Mouse (Mus musculus): ENCODE data around the gene Gm6525. TPM values are rescaled to one million over a fixed set of nuclear protein-coding genes. Genes with fewer than 3 reads are reported as not detected.

The Gm6525 gene
- polyA plus RNA-seq, 1 experiment from 2014 or later = 3.1 TPM

DNA sequence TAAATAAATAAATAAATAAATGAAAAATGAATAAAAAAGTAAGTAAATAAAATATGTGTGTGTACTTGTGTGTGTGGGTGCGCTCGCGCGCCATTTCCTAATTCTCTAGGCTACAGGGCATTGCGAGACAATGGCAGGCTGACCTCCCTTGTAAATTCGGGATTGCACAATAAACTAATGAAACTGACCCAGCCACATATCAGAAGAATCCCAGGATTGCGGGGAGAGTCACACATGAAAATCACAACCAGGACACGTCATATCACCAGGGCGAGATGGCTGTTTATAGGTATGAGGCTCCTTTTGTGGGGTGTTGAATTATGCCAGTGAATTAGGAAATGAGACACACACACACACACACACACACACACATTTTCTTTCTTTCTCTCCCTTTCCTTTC, 25.6 kb downstream of the Gm6525 start:
- Histone ChIP-seq H3K36me3 (ENCODE audit: control insufficient read depth, insufficient read depth, low read length) (peaks cover 47% of the 10 kb centered on the region), H3K4me2 (ENCODE audit: low read length) (no peak overlapping the region), H3K4me3 (replicated peaks; ENCODE audit: low read depth, low read length) (no peak overlapping the region), H3K9me3 (ENCODE audit: control insufficient read depth, low read length) (no peaks in the 10 kb centered on the region), H3K4me1 (ENCODE audit: control insufficient read depth, insufficient read depth, low read length) (peaks cover 8% of the 10 kb centered on the region), H3K27me3 (ENCODE audit: control insufficient read depth, insufficient read depth, low read length) (no peaks in the 10 kb centered on the region), H3K27ac (replicated peaks; ENCODE audit: low read depth, low read length) (no peak overlapping the region), H3K9ac (replicated peaks; ENCODE audit: low read length) (no peak overlapping the region)
- no peak for DNase-seq
- no peak for ATAC-seq (ENCODE audit: low FRiP score, low TSS enrichment)
- WGBS = 95% methylated on average over 9 of the region's 9 CpGs

DNA sequence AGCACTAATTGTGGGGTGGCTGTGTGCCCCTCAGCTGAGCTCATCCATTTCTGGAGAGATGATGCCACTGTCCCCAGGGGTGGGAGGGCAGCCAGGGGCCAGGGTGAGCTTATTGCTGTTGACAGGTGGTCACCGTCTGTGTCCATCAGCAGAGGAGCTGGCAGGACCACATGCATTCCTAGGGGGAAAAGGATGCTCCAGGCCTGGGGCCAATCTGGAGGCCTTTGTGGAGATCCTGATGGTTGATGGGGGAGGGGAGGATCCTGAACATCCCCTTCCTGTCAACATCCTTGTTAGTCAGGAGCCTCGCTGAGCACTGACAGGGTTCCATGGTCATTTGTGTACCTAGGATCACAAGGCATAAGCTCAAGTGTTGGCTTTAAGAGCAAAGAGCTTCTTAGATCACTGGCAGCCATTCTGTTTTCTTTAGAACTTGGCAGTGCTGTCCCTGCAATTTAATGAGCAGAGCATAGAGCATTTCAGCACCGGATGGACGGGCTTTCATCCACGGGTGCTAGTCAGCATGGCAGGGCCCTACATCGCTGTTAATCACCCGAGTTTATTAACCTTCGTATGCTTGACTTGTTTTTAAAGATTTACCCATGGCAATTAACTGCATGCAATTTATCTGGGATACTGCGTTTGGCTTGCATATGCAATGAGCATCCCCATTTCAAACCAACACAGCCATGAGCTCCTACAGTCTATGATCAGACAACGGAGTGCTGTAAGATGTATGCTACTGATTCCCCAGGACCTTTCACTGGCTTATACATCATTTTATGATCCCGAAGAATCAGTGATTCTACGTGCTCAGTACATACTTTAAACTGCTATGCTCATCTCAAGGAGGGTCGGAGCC, 26.9 kb downstream of the Gm6525 start:
- no peak overlapping the region for H3K4me3 ChIP-seq (replicated peaks; ENCODE audit: low read depth, low read length)
- no peak overlapping the region for H3K4me2 ChIP-seq (ENCODE audit: low read length)
- no peak overlapping the region for H3K9ac ChIP-seq (replicated peaks; ENCODE audit: low read length)
- H3K9me3 ChIP-seq (ENCODE audit: control insufficient read depth, low read length) = no peaks in the 10 kb centered on the region
- no peaks in the 10 kb centered on the region for H3K27me3 ChIP-seq (ENCODE audit: control insufficient read depth, insufficient read depth, low read length)
- peak; percentile 58 for DNase-seq
- peaks cover 8% of the 10 kb centered on the region for H3K4me1 ChIP-seq (ENCODE audit: control insufficient read depth, insufficient read depth, low read length)
- peak; percentile 34 for ATAC-seq (ENCODE audit: low FRiP score, low TSS enrichment)
- H3K36me3 ChIP-seq (ENCODE audit: control insufficient read depth, insufficient read depth, low read length) = peaks cover 50% of the 10 kb centered on the region
- peak overlapping the region; percentile 63 for H3K27ac ChIP-seq (replicated peaks; ENCODE audit: low read depth, low read length)
- WGBS = 65% methylated on average over 13 of the region's 13 CpGs

DNA sequence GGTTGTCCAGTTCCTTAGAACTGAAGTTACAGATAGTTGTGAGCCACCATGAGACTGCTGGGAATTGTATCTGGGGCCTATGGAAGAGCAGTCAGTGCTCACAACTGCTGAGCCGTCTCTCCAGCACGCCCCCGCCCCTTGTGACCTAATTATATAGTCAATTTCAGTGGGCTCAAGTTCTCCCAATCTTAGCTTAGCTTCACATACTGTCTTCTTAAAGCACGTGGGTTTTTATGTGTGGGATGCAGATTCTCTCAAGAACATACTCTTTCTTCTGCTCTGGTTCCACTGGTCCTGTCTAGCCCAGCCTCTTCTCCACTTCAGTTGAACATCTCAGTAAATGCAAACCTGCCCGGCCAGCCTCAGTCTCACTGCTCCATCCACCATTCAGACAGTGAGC, 30.7 kb downstream of the Gm6525 start:
- no peak overlapping the region for H3K4me2 ChIP-seq (ENCODE audit: low read length)
- H3K4me3 ChIP-seq (replicated peaks; ENCODE audit: low read depth, low read length) = no peak overlapping the region
- H3K27ac ChIP-seq (replicated peaks; ENCODE audit: low read depth, low read length) = no peak overlapping the region
- H3K9me3 ChIP-seq (ENCODE audit: control insufficient read depth, low read length) = no peaks in the 10 kb centered on the region
- peaks cover 13% of the 10 kb centered on the region for H3K4me1 ChIP-seq (ENCODE audit: control insufficient read depth, insufficient read depth, low read length)
- ATAC-seq (ENCODE audit: low FRiP score, low TSS enrichment) (no peak), DNase-seq (no peak)
- no peak overlapping the region for H3K9ac ChIP-seq (replicated peaks; ENCODE audit: low read length)
- 89% methylated on average over 5 of the region's 5 CpGs for WGBS
- peaks cover 73% of the 10 kb centered on the region for H3K36me3 ChIP-seq (ENCODE audit: control insufficient read depth, insufficient read depth, low read length)
- no peaks in the 10 kb centered on the region for H3K27me3 ChIP-seq (ENCODE audit: control insufficient read depth, insufficient read depth, low read length)

DNA sequence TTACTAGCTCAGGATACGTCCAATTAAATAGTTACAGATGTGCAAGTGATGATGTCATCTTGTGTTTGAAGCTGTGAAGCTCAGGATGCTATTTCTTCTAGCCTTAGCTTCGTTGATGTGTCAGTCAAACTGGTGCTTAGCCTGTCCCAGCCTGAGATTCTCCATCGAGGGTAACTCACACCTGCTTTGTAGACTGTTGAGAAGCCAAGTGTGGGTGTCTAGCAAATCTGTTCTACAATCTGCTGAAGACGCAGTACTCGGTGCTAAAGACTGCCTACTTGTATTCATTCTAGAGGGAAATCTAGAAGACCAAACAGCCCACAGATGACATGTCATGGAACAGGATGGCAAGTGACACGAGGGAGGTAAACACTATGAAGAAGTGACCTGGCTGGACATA, 31.7 kb downstream of the Gm6525 start:
- no peak for DNase-seq
- peaks cover 76% of the 10 kb centered on the region for H3K36me3 ChIP-seq (ENCODE audit: control insufficient read depth, insufficient read depth, low read length)
- WGBS = 93% methylated on average over 6 of the region's 6 CpGs

DNA sequence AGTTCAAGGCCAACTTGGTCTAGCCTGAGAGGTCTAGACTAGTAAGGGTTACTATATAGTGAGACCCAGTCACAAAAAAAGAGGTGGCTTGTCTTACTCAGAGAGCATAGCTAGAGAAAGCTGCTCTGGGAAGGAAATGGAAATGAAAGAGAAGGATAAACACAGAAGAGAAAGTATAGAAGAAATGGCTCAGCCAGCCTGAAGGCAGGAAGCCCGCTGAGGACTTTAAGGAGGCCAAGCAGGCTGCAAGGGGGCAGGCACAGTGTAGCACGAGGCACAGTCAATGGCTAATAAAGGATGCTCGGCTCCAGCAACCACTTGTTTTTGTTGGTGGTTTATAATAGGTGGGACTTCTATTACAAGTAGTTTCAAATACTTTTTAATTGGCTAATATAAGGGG, 32.2 kb downstream of the Gm6525 start:
- Histone ChIP-seq H3K27me3 (ENCODE audit: control insufficient read depth, insufficient read depth, low read length) (no peaks in the 10 kb centered on the region), H3K4me3 (replicated peaks; ENCODE audit: low read depth, low read length) (no peak overlapping the region), H3K36me3 (ENCODE audit: control insufficient read depth, insufficient read depth, low read length) (peaks cover 72% of the 10 kb centered on the region), H3K9me3 (ENCODE audit: control insufficient read depth, low read length) (no peaks in the 10 kb centered on the region), H3K27ac (replicated peaks; ENCODE audit: low read depth, low read length) (no peak overlapping the region), H3K4me1 (ENCODE audit: control insufficient read depth, insufficient read depth, low read length) (peaks cover 8% of the 10 kb centered on the region), H3K9ac (replicated peaks; ENCODE audit: low read length) (no peak overlapping the region), H3K4me2 (ENCODE audit: low read length) (no peak overlapping the region)
- DNase-seq (no peak), ATAC-seq (ENCODE audit: low FRiP score, low TSS enrichment) (no peak)
- WGBS = 90% methylated on average over 3 of the region's 3 CpGs

More for the DNA sequence above, 31.7 kb downstream of the Gm6525 start:
- Histone ChIP-seq H3K9me3 (ENCODE audit: control insufficient read depth, low read length) (no peaks in the 10 kb centered on the region), H3K27ac (replicated peaks; ENCODE audit: low read depth, low read length) (no peak overlapping the region), H3K27me3 (ENCODE audit: control insufficient read depth, insufficient read depth, low read length) (no peaks in the 10 kb centered on the region), H3K9ac (replicated peaks; ENCODE audit: low read length) (no peak overlapping the region), H3K4me1 (ENCODE audit: control insufficient read depth, insufficient read depth, low read length) (peaks cover 11% of the 10 kb centered on the region), H3K4me2 (ENCODE audit: low read length) (no peak overlapping the region), H3K4me3 (replicated peaks; ENCODE audit: low read depth, low read length) (no peak overlapping the region)
- ATAC-seq (ENCODE audit: low FRiP score, low TSS enrichment) = no peak

DNA sequence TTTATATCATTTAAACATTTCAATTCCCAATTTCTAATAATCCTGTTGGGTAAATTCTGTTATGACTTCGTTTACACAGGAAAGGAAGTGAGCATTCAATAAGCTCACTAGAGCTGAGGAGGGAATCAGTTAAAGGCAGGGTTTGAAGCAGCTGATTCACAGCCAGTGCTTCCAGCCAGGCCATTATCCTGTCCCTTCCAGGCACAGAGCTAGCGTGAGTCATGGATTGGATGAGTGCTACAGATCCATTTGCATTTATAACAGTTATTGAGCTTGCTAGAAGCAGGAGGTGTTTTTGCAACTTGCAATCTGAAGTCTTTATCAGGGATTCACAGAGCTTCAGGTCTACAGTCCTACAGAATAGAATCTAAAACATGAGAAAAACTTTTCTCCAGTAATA, 33.5 kb downstream of the Gm6525 start:
- DNase-seq (no peak), ATAC-seq (ENCODE audit: low FRiP score, low TSS enrichment) (no peak)
- WGBS = 66% methylated on average over 2 of the region's 2 CpGs
- Histone ChIP-seq H3K4me1 (ENCODE audit: control insufficient read depth, insufficient read depth, low read length) (peaks cover 7% of the 10 kb centered on the region), H3K27me3 (ENCODE audit: control insufficient read depth, insufficient read depth, low read length) (no peaks in the 10 kb centered on the region), H3K4me2 (ENCODE audit: low read length) (no peak overlapping the region), H3K9me3 (ENCODE audit: control insufficient read depth, low read length) (no peaks in the 10 kb centered on the region), H3K9ac (replicated peaks; ENCODE audit: low read length) (no peak overlapping the region), H3K36me3 (ENCODE audit: control insufficient read depth, insufficient read depth, low read length) (peaks cover 59% of the 10 kb centered on the region), H3K4me3 (replicated peaks; ENCODE audit: low read depth, low read length) (no peak overlapping the region), H3K27ac (replicated peaks; ENCODE audit: low read depth, low read length) (no peak overlapping the region)

DNA sequence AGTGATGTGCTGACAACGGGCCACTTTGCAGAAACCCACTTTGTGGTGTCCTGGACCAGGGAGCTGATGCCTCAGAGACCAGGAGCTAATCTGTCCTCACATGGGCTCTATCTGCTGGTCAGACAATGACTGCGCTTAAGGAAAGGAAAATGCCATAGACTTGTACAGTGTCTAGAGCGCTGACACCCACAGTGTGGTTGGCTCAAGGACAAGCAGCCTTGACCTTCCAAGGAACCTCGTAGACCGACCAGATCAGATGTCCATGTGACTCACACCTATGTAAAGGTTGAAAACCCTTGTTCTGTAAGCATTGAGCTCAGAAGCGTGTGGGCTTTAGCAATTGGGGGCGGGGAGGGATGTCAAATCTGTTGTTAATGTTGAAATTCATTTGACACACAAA, 34.6 kb downstream of the Gm6525 start:
- 94% methylated on average over 7 of the region's 7 CpGs for WGBS
- Histone ChIP-seq H3K4me2 (ENCODE audit: low read length) (no peak overlapping the region), H3K36me3 (ENCODE audit: control insufficient read depth, insufficient read depth, low read length) (peaks cover 58% of the 10 kb centered on the region), H3K9me3 (ENCODE audit: control insufficient read depth, low read length) (no peaks in the 10 kb centered on the region), H3K9ac (replicated peaks; ENCODE audit: low read length) (no peak overlapping the region), H3K4me1 (ENCODE audit: control insufficient read depth, insufficient read depth, low read length) (peaks cover 7% of the 10 kb centered on the region), H3K27ac (replicated peaks; ENCODE audit: low read depth, low read length) (no peak overlapping the region), H3K27me3 (ENCODE audit: control insufficient read depth, insufficient read depth, low read length) (no peaks in the 10 kb centered on the region), H3K4me3 (replicated peaks; ENCODE audit: low read depth, low read length) (no peak overlapping the region)
- DNase-seq (no peak), ATAC-seq (ENCODE audit: low FRiP score, low TSS enrichment) (no peak)

DNA sequence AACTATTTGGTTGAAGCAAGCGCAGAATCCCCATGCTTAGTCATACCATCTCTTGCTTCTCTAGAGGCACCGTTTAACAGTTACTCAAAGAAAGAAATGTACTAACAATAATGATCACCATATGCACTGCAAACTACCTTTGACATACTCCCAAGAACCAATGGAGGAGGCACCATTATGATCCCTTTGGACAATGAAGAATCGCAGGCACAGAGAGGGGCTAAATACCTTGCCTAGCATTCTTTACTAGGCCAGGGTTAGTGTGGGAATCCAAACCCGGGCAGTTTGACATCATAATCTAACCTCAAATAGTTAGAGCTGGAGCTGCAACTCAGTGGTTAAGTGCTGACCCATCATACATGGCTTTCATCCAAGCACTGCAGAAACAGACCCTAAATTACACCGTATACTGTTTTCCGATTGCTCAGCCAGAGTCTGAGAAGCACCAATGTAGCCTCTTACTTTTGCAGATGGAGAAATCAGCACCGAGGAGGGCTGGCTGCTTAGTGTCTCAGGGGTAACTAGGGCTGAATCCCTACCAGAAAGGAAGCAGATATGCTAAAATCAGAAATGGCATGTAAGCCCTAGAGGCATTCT, 35.1 kb downstream of the Gm6525 start:
- H3K4me2 ChIP-seq (ENCODE audit: low read length) = no peak overlapping the region
- no peaks in the 10 kb centered on the region for H3K27me3 ChIP-seq (ENCODE audit: control insufficient read depth, insufficient read depth, low read length)
- H3K4me1 ChIP-seq (ENCODE audit: control insufficient read depth, insufficient read depth, low read length) = peaks cover 7% of the 10 kb centered on the region
- H3K27ac ChIP-seq (replicated peaks; ENCODE audit: low read depth, low read length) = no peak overlapping the region
- H3K9ac ChIP-seq (replicated peaks; ENCODE audit: low read length) = no peak overlapping the region
- no peaks in the 10 kb centered on the region for H3K9me3 ChIP-seq (ENCODE audit: control insufficient read depth, low read length)
- no peak overlapping the region for H3K4me3 ChIP-seq (replicated peaks; ENCODE audit: low read depth, low read length)
- WGBS = 85% methylated on average over 7 of the region's 7 CpGs
- DNase-seq (no peak), ATAC-seq (ENCODE audit: low FRiP score, low TSS enrichment) (no peak)
- peaks cover 58% of the 10 kb centered on the region for H3K36me3 ChIP-seq (ENCODE audit: control insufficient read depth, insufficient read depth, low read length)
